Mouse (Mus musculus) ES-Bruce4 (cell line): ENCODE measurements around the gene Nrg4.

Source experiments
- CTCF ChIP-seq: IDR thresholded peaks from one replicate; pipeline ENCODE4 v1.8.1; 2011; ENCODE audit warnings: low read depth, low read length
- EP300 ChIP-seq: IDR thresholded peaks from 2 replicates; pipeline ENCODE4 v1.6.1; 2011; ENCODE audit warnings: low read depth, low read length; ENCODE audit not compliant: insufficient read depth
- POLR2A ChIP-seq: IDR thresholded peaks from one replicate; pipeline ENCODE4 v1.8.1; 2011; ENCODE audit warnings: low read length; ENCODE audit not compliant: insufficient read depth

DNA sequence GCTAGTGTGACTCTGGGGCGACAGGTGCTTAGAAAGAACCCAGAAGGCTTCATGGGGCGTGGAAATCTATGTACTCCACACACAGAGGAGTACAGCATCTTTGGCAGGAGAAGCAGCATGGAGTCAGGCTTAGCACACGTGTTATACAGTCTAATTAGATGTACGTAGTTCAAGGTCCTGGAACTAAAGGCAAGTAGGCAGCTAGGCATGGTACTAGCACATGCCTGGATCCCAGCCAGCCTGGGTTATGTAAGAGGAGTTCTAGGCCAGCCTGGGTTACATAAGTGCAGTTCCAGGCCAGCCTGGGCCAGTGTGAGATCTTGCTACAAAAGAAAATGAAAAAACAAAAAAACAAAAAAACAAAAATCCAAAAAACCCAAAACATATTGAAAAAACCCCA, 49.1 kb downstream of the Nrg4 start:
- TF ChIP-seq CTCF (no peak), POLR2A (no peak), EP300 (no peak)
